In the genomic region with DNA sequence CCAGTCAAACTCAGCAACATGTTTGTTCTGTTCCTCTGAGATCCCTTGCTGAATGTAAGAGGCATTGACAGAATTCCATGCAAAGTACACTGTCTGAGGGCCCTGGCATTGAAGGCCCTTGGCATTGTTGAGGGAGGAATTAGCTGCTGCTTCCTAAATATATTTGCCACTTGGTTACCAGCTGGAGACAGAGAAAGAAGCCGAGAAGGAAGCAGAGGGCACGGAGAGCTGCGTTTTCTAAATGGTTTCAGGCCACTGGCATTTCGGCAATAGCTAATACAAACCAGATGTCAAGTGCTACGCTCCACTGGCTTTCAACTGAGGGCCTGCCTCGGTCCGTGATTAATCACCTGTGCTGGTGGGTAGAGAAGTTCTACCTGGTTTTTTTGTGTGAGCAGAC, we compare ENCODE assay signal across 9 mouse cellular contexts.
DNase-seq lines count a peak whose midpoint lies in the region; ATAC-seq lines count a peak whose summit lies in the region.
"Had no signal": no experiment of that assay in that cellular context is flagged by ENCODE, and none has a peak within 500 bp of the region (broad histone marks: within the 10 kb centered on the region; RNA-seq: fewer than 3 reads in every experiment).

No protein-coding gene starts in this region.

- peak overlapping the region; percentile 17; the same call in 1 of the 2 replicates for H3K4me2 ChIP-seq in heart, embryonic 12.5 days
- peak overlapping the region; percentile 40 for H3K4me2 ChIP-seq in neural tube, embryonic 12.5 days (replicated peaks)

- ATAC-seq in heart, embryonic 12.5 days (ENCODE audit: insufficient number of reproducible peaks, low FRiP score) = no peak
- peak; percentile 65 for ATAC-seq in neural tube, embryonic 12.5 days (ENCODE audit: low FRiP score, low read depth)

- H3K36me3 ChIP-seq in heart, embryonic 12.5 days = no peaks in the 10 kb centered on the region
- H3K36me3 ChIP-seq in hindbrain, embryonic 10.5 days = no peaks in the 10 kb centered on the region
- no peaks in the 10 kb centered on the region for H3K36me3 ChIP-seq in neural tube, embryonic 12.5 days

- 0 out of 2 replicates have a peak, but pooled peaks cover 3% of the 10 kb centered on the region for H3K27me3 ChIP-seq in heart, embryonic 12.5 days (replicated peaks)
- peaks cover 5% of the 10 kb centered on the region; the same call in 1 of the 2 replicates for H3K27me3 ChIP-seq in hindbrain, embryonic 10.5 days (ENCODE audit: insufficient read depth, poor library complexity, severe bottlenecking)
- H3K27me3 ChIP-seq in neural tube, embryonic 12.5 days (replicated peaks) = no peaks in the 10 kb centered on the region

- intact Hi-C loops in heart, postnatal 14 days (cut with DNase I) = no loop called here

- no peaks in the 10 kb centered on the region for H3K9me3 ChIP-seq in heart, embryonic 12.5 days (replicated peaks)
- no peaks in the 10 kb centered on the region for H3K9me3 ChIP-seq in hindbrain, embryonic 10.5 days
- H3K9me3 ChIP-seq in neural tube, embryonic 12.5 days = no peaks in the 10 kb centered on the region

- H3K4me1 ChIP-seq in heart, embryonic 12.5 days (replicated peaks) = 0 out of 2 replicates have a peak, but pooled peaks cover 8% of the 10 kb centered on the region
- H3K4me1 ChIP-seq in hindbrain, embryonic 10.5 days (replicated peaks) = peaks cover 40% of the 10 kb centered on the region
- H3K4me1 ChIP-seq in neural tube, embryonic 12.5 days = peaks cover 33% of the 10 kb centered on the region

- no peak overlapping the region for H3K27ac ChIP-seq in heart, embryonic 12.5 days (ENCODE audit: poor library complexity, severe bottlenecking)
- peak overlapping the region; percentile 60 for H3K27ac ChIP-seq in hindbrain, embryonic 10.5 days
- H3K27ac ChIP-seq in neural tube, embryonic 12.5 days = no peak overlapping the region
- H3K27ac ChIP-seq: liver, embryonic 14.5 days had no signal

- 25% methylated on average over 7 of the region's 7 CpGs for WGBS in heart, embryonic 12.5 days
- 2% methylated on average over 7 of the region's 7 CpGs for WGBS in hindbrain, embryonic 10.5 days
- WGBS in neural tube, embryonic 12.5 days = 1% methylated on average over 7 of the region's 7 CpGs

- H3K4me3 ChIP-seq in heart, embryonic 12.5 days = no peak overlapping the region
- H3K4me3 ChIP-seq in hindbrain, embryonic 10.5 days = peak overlapping the region; percentile 16
- no peak overlapping the region for H3K4me3 ChIP-seq in neural tube, embryonic 12.5 days

- no peak for DNase-seq in heart, postnatal 14 days
- peak; percentile 58 for DNase-seq in hindbrain, embryonic 10.5 days (ENCODE audit: low spot score)
- peak; percentile 20 to 46 for DNase-seq in kidney, postnatal 25 days
- DNase-seq in left cerebral cortex, adult 11 months (ENCODE audit: low spot score) = no peak
- no peak for DNase-seq in spleen, postnatal 36 days (ENCODE audit: low spot score in 2 of 2)
- DNase-seq in lung, postnatal 10 days = no peak

- H3K9ac ChIP-seq in heart, embryonic 12.5 days = no peak overlapping the region
- no peak overlapping the region for H3K9ac ChIP-seq in neural tube, embryonic 12.5 days
- H3K9ac ChIP-seq: liver, embryonic 14.5 days had no signal

Comparison
In these comparisons a context has a peak if more than half of its experiments do, and no peak if none do; other contexts are left out.
1. DNase-seq: peak in hindbrain, embryonic 10.5 days (single experiment) and kidney, postnatal 25 days (2 of 2); none in heart, postnatal 14 days (0 of 2), left cerebral cortex, adult 11 months (single experiment), spleen, postnatal 36 days (0 of 2) and lung, postnatal 10 days (single experiment).